Mouse (Mus musculus): ENCODE data around the gene Zkscan14.
A peak's percentile ranks its signal among the peaks of the same experiment; 100 is the strongest.

- peak; percentile 53 for TF ChIP-seq CTCF (IDR thresholded peaks at IDR 0.05; ENCODE audit: extremely low read depth, insufficient read depth, low read length)
- TF ChIP-seq POLR2A (IDR thresholded peaks at IDR 0.05; ENCODE audit: extremely low read depth, insufficient read depth, low read length), result no peak
Observed at GRCm38 (mm10) chr5:145234636-145235035, 33.0 kb upstream of the Zkscan14 start.
